30 mouse cellular contexts compared by ENCODE assay signal in genomic region chr10:86742918-86743317, GRCm38 (mm10). TPM values are rescaled to one million over a fixed set of nuclear protein-coding genes. Genes with fewer than 3 reads are reported as not detected.
"Had no signal": no experiment of that assay in that cellular context is flagged by ENCODE, and none has a peak within 500 bp of the region (broad histone marks: within the 10 kb centered on the region; RNA-seq: fewer than 3 reads in every experiment).

No protein-coding gene starts in this region.

- H3K4me2 ChIP-seq: heart, embryonic 12.5 days; hindbrain, embryonic 12.5 days; hindbrain, embryonic 14.5 days; limb, embryonic 12.5 days; liver, embryonic 11.5 days; liver, embryonic 13.5 days; liver, embryonic 15.5 days had no signal

- H3K4me1 ChIP-seq: heart, embryonic 10.5 days; heart, embryonic 12.5 days; hindbrain, embryonic 10.5 days; hindbrain, embryonic 12.5 days; limb, embryonic 10.5 days; limb, embryonic 12.5 days; liver, embryonic 13.5 days; liver, embryonic 15.5 days had no signal

- ATAC-seq: forebrain, embryonic 16.5 days; hindbrain, embryonic 16.5 days; inflammation-experienced regulatory T-cells, adult 6 months; intestine, postnatal 0 days had no signal

- H3K9me3 ChIP-seq: heart, embryonic 10.5 days; heart, embryonic 12.5 days; hindbrain, embryonic 10.5 days; hindbrain, embryonic 12.5 days; limb, embryonic 10.5 days; limb, embryonic 12.5 days; liver, embryonic 13.5 days; liver, embryonic 15.5 days had no signal

- DNase-seq: gastrocnemius, adult 2 months; gastrocnemius, postnatal 10 days; gastrocnemius, postnatal 25 days; heart, postnatal 10 days; heart, postnatal 4 days; kidney, adult 18-20 months; kidney, adult 8-10 months; kidney, postnatal 25 days; kidney, postnatal 4 days; liver; liver, embryonic 13.5 days had no signal

- H3K27me3 ChIP-seq: heart, embryonic 12.5 days; hindbrain, embryonic 12.5 days; limb, embryonic 12.5 days; liver, embryonic 13.5 days; liver, embryonic 15.5 days had no signal

- H3K4me3 ChIP-seq: gastrocnemius, adult 2 months; heart, embryonic 10.5 days; heart, embryonic 12.5 days; hindbrain, embryonic 10.5 days; hindbrain, embryonic 12.5 days; layer of hippocampus, adult 2 months; left cerebral cortex, adult 2 months; limb, embryonic 10.5 days; limb, embryonic 12.5 days; liver, embryonic 13.5 days; liver, embryonic 15.5 days had no signal

- H3K27ac ChIP-seq: gastrocnemius, adult 2 months; heart, embryonic 10.5 days; hindbrain, embryonic 10.5 days; hindbrain, embryonic 12.5 days; hindbrain, embryonic 14.5 days; layer of hippocampus, adult 2 months; left cerebral cortex, adult 2 months; limb, embryonic 10.5 days; limb, embryonic 12.5 days; liver, embryonic 13.5 days; liver, embryonic 15.5 days had no signal

- H3K36me3 ChIP-seq: heart, embryonic 10.5 days; heart, embryonic 12.5 days; hindbrain, embryonic 10.5 days; hindbrain, embryonic 12.5 days; limb, embryonic 10.5 days; limb, embryonic 12.5 days; liver, embryonic 13.5 days; liver, embryonic 15.5 days had no signal

- H3K9ac ChIP-seq: heart, embryonic 12.5 days; hindbrain, embryonic 12.5 days; hindbrain, embryonic 14.5 days; limb, embryonic 12.5 days; liver, embryonic 13.5 days; liver, embryonic 15.5 days had no signal

RNA-seq across cellular contexts. Expression of gene Gm49358, which starts 20.9 kb away (rescaled TPM):
- total RNA-seq: granulocyte monocyte progenitor cell, adult 5-6 weeks had no signal
- polyA plus RNA-seq: forebrain, embryonic 16.5 days; frontal cortex, adult 2 months; heart, embryonic 10.5 days; heart, embryonic 12.5 days; heart, embryonic 14.5 days; heart, embryonic 16.5 days; hindbrain, embryonic 10.5 days; hindbrain, embryonic 12.5 days; hindbrain, embryonic 16.5 days; inflammation-experienced regulatory T-cells, adult 6 months; intestine, postnatal 0 days; limb, embryonic 10.5 days; limb, embryonic 12.5 days; liver, embryonic 11.5 days; liver, embryonic 13.5 days; liver, embryonic 15.5 days had no signal
